In genomic region chr11:96937549-96938425, GRCm38 (mm10) we compare ENCODE assay signal across 9 mouse cellular contexts. TPM values are rescaled to one million over a fixed set of nuclear protein-coding genes. Genes with fewer than 3 reads are reported as not detected.
DNase-seq lines count a peak whose midpoint lies in the region; ATAC-seq and TF ChIP-seq lines count a peak whose summit lies in the region.
"Had no signal": no experiment of that assay in that cellular context is flagged by ENCODE, and none has a peak within 500 bp of the region (broad histone marks: within the 10 kb centered on the region; RNA-seq: fewer than 3 reads in every experiment).

No protein-coding gene starts in this region.

- no peak overlapping the region for H3K4me3 ChIP-seq in midbrain, embryonic 13.5 days (replicated peaks)
- H3K4me3 ChIP-seq in midbrain, embryonic 16.5 days (ENCODE audit: low read depth, low read length): no peak overlapping the region
- no peak overlapping the region for H3K4me3 ChIP-seq in gastrocnemius, adult 2 months
- no peak overlapping the region for H3K4me3 ChIP-seq in kidney, embryonic 14.5 days (ENCODE audit: low read length)
- no peak overlapping the region for H3K4me3 ChIP-seq in stomach, postnatal 0 days (ENCODE audit: low read depth, low read length)
- H3K4me3 ChIP-seq: embryonic facial prominence, embryonic 12.5 days had no signal

- H3K27me3 ChIP-seq in midbrain, embryonic 13.5 days: peaks cover 3% of the 10 kb centered on the region; the same call in 1 of the 2 replicates
- no peaks in the 10 kb centered on the region; the same call in 1 of the 2 replicates for H3K27me3 ChIP-seq in midbrain, embryonic 16.5 days (ENCODE audit: control insufficient read depth, insufficient read depth, low read depth, low read length)
- H3K27me3 ChIP-seq in kidney, embryonic 14.5 days (ENCODE audit: control insufficient read depth, insufficient read depth, low read length): no peaks in the 10 kb centered on the region
- no peaks in the 10 kb centered on the region for H3K27me3 ChIP-seq in stomach, postnatal 0 days (ENCODE audit: control insufficient read depth, insufficient read depth, low read length)
- H3K27me3 ChIP-seq: embryonic facial prominence, embryonic 12.5 days had no signal

- no peak overlapping the region for H3K4me2 ChIP-seq in midbrain, embryonic 13.5 days (replicated peaks)
- no peak overlapping the region for H3K4me2 ChIP-seq in midbrain, embryonic 16.5 days (ENCODE audit: low read length)
- H3K4me2 ChIP-seq in kidney, embryonic 14.5 days (replicated peaks; ENCODE audit: low read depth, low read length): no peak overlapping the region
- H3K4me2 ChIP-seq in stomach, postnatal 0 days (replicated peaks; ENCODE audit: low read depth): no peak overlapping the region
- H3K4me2 ChIP-seq: embryonic facial prominence, embryonic 12.5 days had no signal

- intact Hi-C loops in gastrocnemius, adult 2 months (cut with DNase I): no loop called here

- 0 out of 2 replicates have a peak, but pooled peaks have one; percentile 17 for ATAC-seq in midbrain, embryonic 13.5 days
- no peak for ATAC-seq in midbrain, embryonic 16.5 days
- ATAC-seq in kidney, embryonic 14.5 days (ENCODE audit: low FRiP score, low TSS enrichment): peak; percentile 75
- ATAC-seq in stomach, postnatal 0 days (ENCODE audit: low FRiP score, low TSS enrichment): peak; percentile 61

- H3K4me1 ChIP-seq in midbrain, embryonic 13.5 days (replicated peaks): peaks cover 7% of the 10 kb centered on the region
- no peaks in the 10 kb centered on the region for H3K4me1 ChIP-seq in midbrain, embryonic 16.5 days (ENCODE audit: control insufficient read depth, insufficient read depth, low read length)
- peaks cover 12% of the 10 kb centered on the region for H3K4me1 ChIP-seq in kidney, embryonic 14.5 days (ENCODE audit: control insufficient read depth, insufficient read depth, low read length)
- H3K4me1 ChIP-seq in stomach, postnatal 0 days (replicated peaks; ENCODE audit: control insufficient read depth, insufficient read depth): no peaks in the 10 kb centered on the region
- H3K4me1 ChIP-seq: embryonic facial prominence, embryonic 12.5 days had no signal

- no peak for TF ChIP-seq EP300 in stomach, postnatal 0 days (optimal IDR thresholded peaks at IDR 0.05)

- H3K27ac ChIP-seq in midbrain, embryonic 13.5 days: no peak overlapping the region
- H3K27ac ChIP-seq in midbrain, embryonic 16.5 days (ENCODE audit: low read length): no peak overlapping the region
- H3K27ac ChIP-seq in gastrocnemius, adult 2 months: peak overlapping the region; percentile 51
- H3K27ac ChIP-seq in kidney, embryonic 14.5 days (ENCODE audit: low read depth, low read length): peak overlapping the region; percentile 30; the same call in 1 of the 2 replicates
- H3K27ac ChIP-seq in stomach, postnatal 0 days (replicated peaks): peak overlapping the region; percentile 78
- H3K27ac ChIP-seq: embryonic facial prominence, embryonic 12.5 days had no signal

- no peaks in the 10 kb centered on the region for H3K9me3 ChIP-seq in midbrain, embryonic 13.5 days
- H3K9me3 ChIP-seq in midbrain, embryonic 16.5 days (replicated peaks; ENCODE audit: control insufficient read depth, low read length, poor library complexity, severe bottlenecking): no peaks in the 10 kb centered on the region
- H3K9me3 ChIP-seq in kidney, embryonic 14.5 days (ENCODE audit: control insufficient read depth, low read length): no peaks in the 10 kb centered on the region
- H3K9me3 ChIP-seq in stomach, postnatal 0 days (ENCODE audit: control insufficient read depth, low read length): no peaks in the 10 kb centered on the region
- H3K9me3 ChIP-seq: embryonic facial prominence, embryonic 12.5 days had no signal

- H3K9ac ChIP-seq in midbrain, embryonic 13.5 days (replicated peaks): no peak overlapping the region
- H3K9ac ChIP-seq in midbrain, embryonic 16.5 days (ENCODE audit: low read depth, low read length): no peak overlapping the region
- no peak overlapping the region for H3K9ac ChIP-seq in kidney, embryonic 14.5 days (ENCODE audit: low read depth, low read length)
- no peak overlapping the region for H3K9ac ChIP-seq in stomach, postnatal 0 days (ENCODE audit: low read length)
- H3K9ac ChIP-seq: embryonic facial prominence, embryonic 12.5 days had no signal

- WGBS in midbrain, embryonic 13.5 days: 51% methylated on average over 10 of the region's 10 CpGs
- 52% methylated on average over 10 of the region's 10 CpGs for WGBS in midbrain, embryonic 16.5 days
- WGBS in kidney, embryonic 14.5 days: 44% methylated on average over 10 of the region's 10 CpGs
- WGBS in stomach, postnatal 0 days: 38% methylated on average over 10 of the region's 10 CpGs

- peak; percentile 76 for DNase-seq in adrenal gland, postnatal 25 days
- peak; percentile 72 for DNase-seq in gastrocnemius, adult 2 months
- DNase-seq in lung, postnatal 25 days (ENCODE audit: low spot score): peak; percentile 84
- DNase-seq in stomach, postnatal 0 days (ENCODE audit: low spot score): peak; percentile 91
- DNase-seq in frontal cortex, postnatal 14 days (ENCODE audit: low spot score in 2 of 2): no peak

- peak; percentile 78 for TF ChIP-seq CTCF in gastrocnemius, adult 2 months (IDR thresholded peaks at IDR 0.05)
- TF ChIP-seq CTCF in stomach, postnatal 0 days (IDR thresholded peaks at IDR 0.05; ENCODE audit: low read depth): peak; percentile 83

- H3K36me3 ChIP-seq in midbrain, embryonic 13.5 days: no peaks in the 10 kb centered on the region
- no peaks in the 10 kb centered on the region for H3K36me3 ChIP-seq in midbrain, embryonic 16.5 days (ENCODE audit: control insufficient read depth, insufficient read depth, low read length)
- H3K36me3 ChIP-seq in kidney, embryonic 14.5 days (ENCODE audit: control insufficient read depth, insufficient read depth, low read length): no peaks in the 10 kb centered on the region; the same call in 1 of the 2 replicates
- H3K36me3 ChIP-seq in stomach, postnatal 0 days (ENCODE audit: control insufficient read depth, insufficient read depth, low read length): peaks cover 4% of the 10 kb centered on the region
- H3K36me3 ChIP-seq: embryonic facial prominence, embryonic 12.5 days had no signal

RNA-seq across cellular contexts. Expression of gene Pnpo, which starts 6.0 kb away (rescaled TPM):
- polyA plus RNA-seq in midbrain, embryonic 13.5 days (2015; fragmentation: Nextera tagmentation; extraction: Ambion mirVana): 18.2 and 18.3 TPM in 2 replicates
- polyA plus RNA-seq in midbrain, embryonic 16.5 days (2015; fragmentation: Nextera tagmentation; extraction: Ambion mirVana): 32.2 and 32.5 TPM in 2 replicates
- total RNA-seq in adrenal gland, postnatal 25 days (2021): 32.0 and 36.3 TPM in 2 replicates
- 1 to 10 TPM; 7.4 to 8.2 TPM for total RNA-seq in gastrocnemius, adult 2 months (2021)
- 17.3 and 28.0 TPM in 2 replicates for polyA plus RNA-seq in kidney, embryonic 14.5 days (2014; fragmentation: Nextera tagmentation; extraction: Ambion mirVana)
- 56.7 and 57.1 TPM in 2 replicates for polyA plus RNA-seq in stomach, postnatal 0 days (2015; fragmentation: Nextera tagmentation; extraction: Ambion mirVana)

RNA-seq across cellular contexts. Expression of gene Prr15l, which starts 9.9 kb away (rescaled TPM):
- polyA plus RNA-seq in midbrain, embryonic 13.5 days (2015; fragmentation: Nextera tagmentation; extraction: Ambion mirVana): 0.10 TPM in 1 of 2 replicates, not detected in the other
- 0.24 and 0.51 TPM in 2 replicates for polyA plus RNA-seq in midbrain, embryonic 16.5 days (2015; fragmentation: Nextera tagmentation; extraction: Ambion mirVana)
- 0.27 and 0.76 TPM in 2 replicates for total RNA-seq in adrenal gland, postnatal 25 days (2021)
- total RNA-seq in gastrocnemius, adult 2 months (2021): not detected
- polyA plus RNA-seq in kidney, embryonic 14.5 days (2014; fragmentation: Nextera tagmentation; extraction: Ambion mirVana): 33.7 and 36.3 TPM in 2 replicates
- polyA plus RNA-seq in stomach, postnatal 0 days (2015; fragmentation: Nextera tagmentation; extraction: Ambion mirVana): 112 and 116 TPM in 2 replicates

RNA-seq across cellular contexts. Expression of gene Cdk5rap3, which starts 21.5 kb away (rescaled TPM):
- polyA plus RNA-seq in midbrain, embryonic 13.5 days (2015; fragmentation: Nextera tagmentation; extraction: Ambion mirVana): 103 and 104 TPM in 2 replicates
- 80.6 and 85.7 TPM in 2 replicates for polyA plus RNA-seq in midbrain, embryonic 16.5 days (2015; fragmentation: Nextera tagmentation; extraction: Ambion mirVana)
- total RNA-seq in adrenal gland, postnatal 25 days (2021): 50.1 and 62.8 TPM in 2 replicates
- 10 to 100 TPM; 21.5 to 24.0 TPM for total RNA-seq in gastrocnemius, adult 2 months (2021)
- 66.9 and 69.1 TPM in 2 replicates for polyA plus RNA-seq in kidney, embryonic 14.5 days (2014; fragmentation: Nextera tagmentation; extraction: Ambion mirVana)
- polyA plus RNA-seq in stomach, postnatal 0 days (2015; fragmentation: Nextera tagmentation; extraction: Ambion mirVana): 61.7 and 64.9 TPM in 2 replicates

RNA-seq across cellular contexts. Expression of gene Sp2, which starts 45.0 kb away (rescaled TPM):
- polyA plus RNA-seq in midbrain, embryonic 13.5 days (2015; fragmentation: Nextera tagmentation; extraction: Ambion mirVana): 18.5 and 19.6 TPM in 2 replicates
- 15.4 and 16.8 TPM in 2 replicates for polyA plus RNA-seq in midbrain, embryonic 16.5 days (2015; fragmentation: Nextera tagmentation; extraction: Ambion mirVana)
- total RNA-seq in adrenal gland, postnatal 25 days (2021): 18.2 and 18.8 TPM in 2 replicates
- 10 to 100 TPM; 10.4 to 11.0 TPM for total RNA-seq in gastrocnemius, adult 2 months (2021)
- polyA plus RNA-seq in kidney, embryonic 14.5 days (2014; fragmentation: Nextera tagmentation; extraction: Ambion mirVana): 13.3 and 23.9 TPM in 2 replicates
- polyA plus RNA-seq in stomach, postnatal 0 days (2015; fragmentation: Nextera tagmentation; extraction: Ambion mirVana): 5.8 and 7.1 TPM in 2 replicates

Comparison
In these comparisons a context has a peak if more than half of its experiments do, and no peak if none do; other contexts are left out.
1. H3K27ac ChIP-seq: peak in gastrocnemius, adult 2 months (single experiment), kidney, embryonic 14.5 days (single experiment) and stomach, postnatal 0 days (single experiment); none in midbrain, embryonic 13.5 days (single experiment) and midbrain, embryonic 16.5 days (single experiment).
2. DNase-seq: peak in adrenal gland, postnatal 25 days (single experiment), gastrocnemius, adult 2 months (single experiment), lung, postnatal 25 days (single experiment) and stomach, postnatal 0 days (single experiment); none in frontal cortex, postnatal 14 days (0 of 2).
3. RNA of gene Prr15l, which starts 9.9 kb away (polyA plus RNA-seq): 112 to 116 TPM in stomach, postnatal 0 days and 33.7 to 36.3 TPM in kidney, embryonic 14.5 days; 0.24 to 0.51 TPM in midbrain, embryonic 16.5 days and 0.10 TPM in midbrain, embryonic 13.5 days; every median in the first group is over 10 times any median in the second.